Mouse (Mus musculus): ENCODE data around the gene Olfr221. TPM values are rescaled to one million over a fixed set of nuclear protein-coding genes. Genes with fewer than 3 reads are reported as not detected.

Olfr221 gene
- polyA plus RNA-seq, 2 experiments = not detected

DNA sequence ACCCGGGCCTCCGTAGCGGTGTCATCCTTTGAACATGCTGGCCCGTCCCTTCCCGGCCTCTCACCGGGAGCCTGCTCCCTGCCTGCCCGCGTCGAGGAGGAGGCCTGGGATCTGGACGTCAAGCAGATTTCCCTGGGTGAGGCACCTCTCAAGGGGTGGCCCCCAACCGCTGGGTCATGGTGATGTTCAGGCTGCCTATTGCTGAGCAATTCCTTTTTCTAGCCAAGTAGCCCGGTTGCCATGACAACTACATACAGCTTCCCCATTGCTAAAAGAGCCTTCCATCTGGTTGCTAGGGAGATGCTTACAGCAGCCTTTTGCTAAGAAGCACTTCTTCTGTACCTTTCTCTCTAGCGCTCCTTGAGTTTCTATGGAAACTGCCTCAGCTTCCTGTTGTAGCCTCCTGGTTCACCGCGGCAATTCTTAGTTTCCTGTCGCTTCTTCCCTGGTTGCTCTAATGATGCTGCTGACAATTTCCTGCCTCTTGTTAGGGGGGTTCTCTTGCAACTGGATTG is 38.2 kb downstream of the Olfr221 start:
- DNase-seq (ENCODE audit: low spot score) (peak; percentile 54), ATAC-seq (ENCODE audit: low FRiP score, low read depth) (no peak)
- no peaks in the 10 kb centered on the region for H3K9me3 ChIP-seq (ENCODE audit: control insufficient read depth, low read length)
- 51% methylated on average over 16 of the region's 16 CpGs for WGBS
- H3K4me2 ChIP-seq (replicated peaks; ENCODE audit: low read depth, low read length, severe bottlenecking) = no peak overlapping the region
- no peak overlapping the region for H3K4me3 ChIP-seq (replicated peaks; ENCODE audit: low read length)
- no peak for TF ChIP-seq POLR2A (IDR thresholded peaks at IDR 0.05; ENCODE audit: borderline replicate concordance, extremely low read depth, insufficient read depth, insufficient read length)
- H3K27me3 ChIP-seq (ENCODE audit: control insufficient read depth, insufficient read depth, low read length) = no peaks in the 10 kb centered on the region
- H3K36me3 ChIP-seq (ENCODE audit: control insufficient read depth, insufficient read depth, low read length) = peaks cover 89% of the 10 kb centered on the region
- H3K4me1 ChIP-seq (ENCODE audit: control insufficient read depth, insufficient read depth, low read length) = 0 out of 2 replicates have a peak, but pooled peaks cover under 1% of the 10 kb centered on the region
- no peak overlapping the region for H3K9ac ChIP-seq (ENCODE audit: low read depth, low read length, severe bottlenecking)
- H3K27ac ChIP-seq (replicated peaks; ENCODE audit: low read depth, low read length) = no peak overlapping the region

- H3K4me1 ChIP-seq (ENCODE audit: control insufficient read depth, insufficient read depth, low read length) = no peaks in the 10 kb centered on the region
- TF ChIP-seq POLR2A (IDR thresholded peaks at IDR 0.05; ENCODE audit: borderline replicate concordance, extremely low read depth, insufficient read depth, insufficient read length) = no peak
- H3K36me3 ChIP-seq (ENCODE audit: control insufficient read depth, insufficient read depth, low read length) = peaks cover 93% of the 10 kb centered on the region
- H3K27me3 ChIP-seq (ENCODE audit: control insufficient read depth, insufficient read depth, low read length) = no peaks in the 10 kb centered on the region
- DNase-seq (ENCODE audit: low spot score) = no peak
- no peak overlapping the region for H3K4me3 ChIP-seq (replicated peaks; ENCODE audit: low read length)
- H3K4me2 ChIP-seq (replicated peaks; ENCODE audit: low read depth, low read length, severe bottlenecking) = no peak overlapping the region
- H3K27ac ChIP-seq (replicated peaks; ENCODE audit: low read depth, low read length) = no peak overlapping the region
- 89% methylated on average over 14 of the region's 14 CpGs for WGBS
- no peak for ATAC-seq (ENCODE audit: low FRiP score, low read depth)
- no peak overlapping the region for H3K9ac ChIP-seq (ENCODE audit: low read depth, low read length, severe bottlenecking)
- no peaks in the 10 kb centered on the region for H3K9me3 ChIP-seq (ENCODE audit: control insufficient read depth, low read length)
Measured at GRCm38 (mm10) chr14:51997483-51997882, 44.8 kb downstream of the Olfr221 start.

GRCm38 (mm10) chr14:51996866-51997265 is 45.4 kb downstream of the Olfr221 start:
- no peak for TF ChIP-seq POLR2A (IDR thresholded peaks at IDR 0.05; ENCODE audit: borderline replicate concordance, extremely low read depth, insufficient read depth, insufficient read length)
- H3K4me1 ChIP-seq (ENCODE audit: control insufficient read depth, insufficient read depth, low read length) = no peaks in the 10 kb centered on the region
- H3K27me3 ChIP-seq (ENCODE audit: control insufficient read depth, insufficient read depth, low read length) = no peaks in the 10 kb centered on the region
- H3K4me3 ChIP-seq (replicated peaks; ENCODE audit: low read length) = no peak overlapping the region
- no peaks in the 10 kb centered on the region for H3K9me3 ChIP-seq (ENCODE audit: control insufficient read depth, low read length)
- no peak for ATAC-seq (ENCODE audit: low FRiP score, low read depth)
- WGBS = 72% methylated on average over 10 of the region's 17 CpGs
- H3K36me3 ChIP-seq (ENCODE audit: control insufficient read depth, insufficient read depth, low read length) = peaks cover 93% of the 10 kb centered on the region
- DNase-seq (ENCODE audit: low spot score) = no peak
- no peak overlapping the region for H3K9ac ChIP-seq (ENCODE audit: low read depth, low read length, severe bottlenecking)
- H3K4me2 ChIP-seq (replicated peaks; ENCODE audit: low read depth, low read length, severe bottlenecking) = no peak overlapping the region
- no peak overlapping the region for H3K27ac ChIP-seq (replicated peaks; ENCODE audit: low read depth, low read length)

GRCm38 (mm10) chr14:51996231-51996841 is 45.9 kb downstream of the Olfr221 start:
- Histone ChIP-seq H3K4me2 (replicated peaks; ENCODE audit: low read depth, low read length, severe bottlenecking) (no peak overlapping the region), H3K27me3 (ENCODE audit: control insufficient read depth, insufficient read depth, low read length) (no peaks in the 10 kb centered on the region), H3K9me3 (ENCODE audit: control insufficient read depth, low read length) (no peaks in the 10 kb centered on the region), H3K9ac (ENCODE audit: low read depth, low read length, severe bottlenecking) (no peak overlapping the region), H3K4me1 (ENCODE audit: control insufficient read depth, insufficient read depth, low read length) (no peaks in the 10 kb centered on the region), H3K36me3 (ENCODE audit: control insufficient read depth, insufficient read depth, low read length) (peaks cover 95% of the 10 kb centered on the region), H3K4me3 (replicated peaks; ENCODE audit: low read length) (no peak overlapping the region), H3K27ac (replicated peaks; ENCODE audit: low read depth, low read length) (no peak overlapping the region)
- ATAC-seq (ENCODE audit: low FRiP score, low read depth) (no peak), DNase-seq (ENCODE audit: low spot score) (no peak)
- TF ChIP-seq POLR2A (IDR thresholded peaks at IDR 0.05; ENCODE audit: borderline replicate concordance, extremely low read depth, insufficient read depth, insufficient read length) = no peak
- 87% methylated on average over 13 of the region's 13 CpGs for WGBS

GRCm38 (mm10) chr14:51995219-51995871 is 46.9 kb downstream of the Olfr221 start:
- Histone ChIP-seq H3K9me3 (ENCODE audit: control insufficient read depth, low read length) (no peaks in the 10 kb centered on the region), H3K9ac (ENCODE audit: low read depth, low read length, severe bottlenecking) (no peak overlapping the region), H3K4me1 (ENCODE audit: control insufficient read depth, insufficient read depth, low read length) (no peaks in the 10 kb centered on the region), H3K27ac (replicated peaks; ENCODE audit: low read depth, low read length) (no peak overlapping the region), H3K4me2 (replicated peaks; ENCODE audit: low read depth, low read length, severe bottlenecking) (no peak overlapping the region), H3K36me3 (ENCODE audit: control insufficient read depth, insufficient read depth, low read length) (peaks cover 96% of the 10 kb centered on the region), H3K4me3 (replicated peaks; ENCODE audit: low read length) (no peak overlapping the region), H3K27me3 (ENCODE audit: control insufficient read depth, insufficient read depth, low read length) (no peaks in the 10 kb centered on the region)
- TF ChIP-seq POLR2A (IDR thresholded peaks at IDR 0.05; ENCODE audit: borderline replicate concordance, extremely low read depth, insufficient read depth, insufficient read length) = no peak
- ATAC-seq (ENCODE audit: low FRiP score, low read depth) (no peak), DNase-seq (ENCODE audit: low spot score) (no peak)
- 72% methylated on average over 12 of the region's 12 CpGs for WGBS
